Mouse (Mus musculus) CD4-positive helper T cell, adult 2 months (primary cell): ENCODE data around the gene Arsj.

Experiments
- DNase-seq: peaks from one replicate; pipeline ENCODE4 v3.0.0-alpha.2; 2012; ENCODE audit warnings: low read depth, missing footprints, low spot score

The Arsj gene

DNA sequence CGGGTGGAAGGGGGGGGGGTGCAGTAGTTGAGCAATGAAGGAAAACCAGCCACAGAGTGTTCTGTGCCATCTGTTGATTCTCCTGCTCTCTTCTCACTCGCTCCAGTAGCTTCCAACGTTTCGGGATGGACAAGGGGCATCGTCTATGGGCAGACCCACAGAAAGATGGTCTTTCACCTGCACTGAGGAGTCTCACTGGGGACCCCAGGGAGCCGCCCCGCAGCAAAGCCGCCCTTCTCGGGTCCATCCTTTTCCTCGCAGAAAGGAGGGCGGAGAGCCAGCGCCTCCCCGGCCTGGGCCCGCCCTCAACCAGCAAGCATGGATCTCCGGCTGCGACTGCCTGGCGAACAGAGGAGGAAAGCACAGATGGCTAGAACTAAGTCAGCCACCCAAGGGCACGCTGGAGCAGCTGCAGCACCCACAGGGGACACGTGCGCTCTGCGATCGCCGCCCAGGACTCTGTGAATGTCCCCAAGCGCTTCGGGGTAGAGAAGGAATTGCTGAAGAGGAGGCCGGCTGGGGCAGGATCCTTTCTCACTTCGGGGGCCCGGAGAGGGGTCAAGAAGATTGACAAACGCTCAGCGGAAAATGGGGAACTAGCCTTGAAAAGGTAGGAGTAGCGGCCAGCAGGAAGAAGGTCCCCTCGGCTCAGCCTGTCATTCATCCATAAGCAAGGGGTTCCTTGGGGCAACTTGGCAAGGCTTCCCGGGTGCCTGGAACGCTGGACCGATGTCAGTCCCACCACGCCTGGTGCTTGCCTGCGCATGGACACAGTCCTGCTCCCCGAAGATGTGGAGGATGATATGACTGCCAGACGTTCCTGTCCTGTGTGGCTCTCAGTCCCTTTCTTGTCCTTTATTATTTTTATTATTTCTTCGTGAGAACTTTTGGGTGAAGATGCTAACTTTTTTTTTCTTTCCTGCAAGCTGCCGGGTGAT, at the start of gene Arsj:
TSS of gene Arsj (plus strand) at position 117 of the 938 bp plus-strand sequence.
- no peak for DNase-seq

DNA sequence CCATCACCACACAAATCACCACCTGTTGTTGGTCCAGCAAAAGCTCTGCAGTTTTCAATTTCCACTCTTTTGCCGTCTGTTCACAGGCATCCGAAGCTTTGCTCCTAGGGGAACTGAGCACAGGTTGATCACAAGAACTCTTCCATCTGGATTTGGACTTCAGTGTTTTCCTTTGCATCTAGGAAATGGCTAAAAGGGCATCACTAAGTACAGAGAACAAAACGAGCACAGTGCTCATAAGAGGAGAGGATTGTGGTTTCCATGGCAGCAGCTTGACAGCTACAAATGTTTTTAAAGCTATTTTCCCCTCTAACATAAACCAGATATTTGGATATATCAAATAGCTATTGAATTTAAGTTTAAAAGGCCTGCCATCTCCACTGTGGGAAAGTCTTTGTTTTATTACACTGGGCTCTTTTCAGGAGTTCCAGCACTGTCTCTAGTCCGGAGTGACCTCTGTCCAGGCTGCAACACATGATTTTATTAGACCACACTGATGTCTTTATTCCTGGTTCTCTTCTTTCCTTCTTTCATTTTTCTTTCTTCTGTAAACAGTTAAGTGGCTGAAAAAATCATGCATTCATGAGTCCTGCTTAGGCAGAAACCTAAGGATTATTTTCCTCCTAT, 38.5 kb upstream of the Arsj start:
- DNase-seq, result no peak

DNA sequence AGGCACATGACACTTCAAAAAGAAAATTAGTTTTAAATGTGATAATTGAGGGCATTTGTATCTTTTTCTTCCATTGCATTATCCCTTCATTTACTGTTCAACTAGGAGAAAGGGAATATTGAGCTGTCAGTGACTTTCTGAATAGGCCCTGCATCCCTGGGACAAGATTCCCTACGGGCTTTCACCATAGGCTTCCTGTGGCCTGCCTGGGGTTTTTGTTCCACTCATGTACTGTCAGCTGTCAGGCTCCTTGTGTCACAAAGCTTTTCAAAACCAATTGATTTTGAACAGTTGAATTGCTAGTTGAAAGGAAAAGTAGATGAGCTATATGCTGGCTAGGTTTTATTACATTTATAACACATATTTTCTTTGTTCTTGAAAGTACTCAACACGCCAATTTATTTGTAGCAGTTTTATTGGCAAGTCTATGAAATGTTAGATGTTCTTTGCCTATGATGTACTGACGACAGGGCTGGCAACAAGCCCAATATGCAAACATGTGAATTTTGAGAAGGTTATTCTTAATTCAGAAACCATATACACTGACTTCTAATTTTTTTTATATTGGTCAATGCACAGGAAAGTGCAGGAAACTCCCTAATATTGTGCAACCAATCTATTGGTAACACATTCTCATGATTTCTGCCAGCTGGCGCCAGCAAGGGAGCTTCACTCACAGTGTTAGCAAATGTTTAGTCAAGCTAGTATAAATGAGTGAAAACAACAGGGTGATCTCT, 37.4 kb upstream of the Arsj start:
- no peak for DNase-seq

DNA sequence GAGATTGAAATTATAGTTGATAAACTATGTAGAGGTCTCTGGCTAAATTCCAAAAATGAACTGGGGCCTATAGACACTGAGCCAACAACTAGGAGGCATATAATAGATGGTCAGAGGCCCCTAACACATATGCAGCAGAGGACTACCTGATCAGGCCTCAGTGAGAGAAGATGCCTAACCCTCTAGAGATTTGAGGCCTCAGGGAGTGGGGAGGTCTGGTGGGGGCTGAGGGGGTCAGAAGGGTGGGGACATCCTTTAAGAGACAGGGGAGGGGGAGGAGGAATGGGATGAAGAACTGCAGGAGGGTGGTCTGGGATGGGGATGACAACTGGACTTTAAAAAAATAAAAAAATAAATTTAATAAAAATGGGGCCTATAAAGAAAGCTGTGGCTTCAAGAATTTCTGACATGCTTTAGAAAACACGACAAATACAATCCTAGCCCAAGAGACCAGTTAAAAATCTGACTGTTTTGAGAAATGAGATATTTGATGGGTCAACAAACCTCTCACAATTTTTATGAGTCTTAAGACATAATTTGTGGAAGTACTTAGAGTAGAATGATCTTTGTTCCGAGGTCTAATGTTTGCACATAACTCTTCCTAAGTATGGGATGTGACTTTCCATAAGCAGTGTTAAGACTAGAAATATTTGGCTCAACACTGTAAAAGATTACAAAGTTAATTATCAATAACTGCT, 36.7 kb upstream of the Arsj start:
- DNase-seq, result no peak

DNA sequence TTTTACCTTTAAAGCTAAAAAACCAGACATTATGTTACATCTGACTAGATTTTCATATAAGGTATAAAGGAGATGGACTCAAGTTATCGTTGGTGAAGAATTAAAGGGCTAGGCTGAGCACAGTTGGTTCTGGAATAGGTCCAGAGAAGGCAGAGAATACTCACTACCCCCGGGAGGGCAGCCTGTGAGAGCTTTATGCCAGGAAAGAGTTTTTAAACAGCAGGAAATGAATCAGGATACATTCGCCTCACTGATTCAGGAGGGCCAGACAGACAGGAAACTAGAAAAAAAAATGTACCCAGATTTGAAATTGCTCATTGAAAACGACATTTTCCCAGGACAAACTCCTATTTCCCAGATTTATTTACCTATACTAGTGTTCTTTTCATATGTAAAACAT, 28.2 kb upstream of the Arsj start:
- DNase-seq, result no peak

DNA sequence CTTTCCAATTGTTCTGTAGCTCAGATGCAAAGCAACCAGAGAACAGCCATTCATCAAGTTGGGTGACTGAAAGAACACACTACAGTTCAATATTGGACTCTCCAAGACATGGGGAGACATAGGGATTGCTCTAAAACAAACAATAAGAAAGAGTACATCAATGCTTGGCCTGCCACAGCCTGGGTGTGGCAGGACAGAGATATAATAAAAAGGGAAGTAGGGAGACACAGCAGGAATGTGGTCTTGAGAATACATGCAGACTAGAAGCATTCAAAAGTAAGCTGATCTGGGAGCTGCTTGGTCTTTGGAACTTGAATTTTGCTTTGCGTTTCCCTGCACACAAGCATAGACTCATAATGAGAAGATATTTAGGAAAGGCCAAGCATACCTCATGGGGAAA, 18.7 kb upstream of the Arsj start:
- no peak for DNase-seq

DNA sequence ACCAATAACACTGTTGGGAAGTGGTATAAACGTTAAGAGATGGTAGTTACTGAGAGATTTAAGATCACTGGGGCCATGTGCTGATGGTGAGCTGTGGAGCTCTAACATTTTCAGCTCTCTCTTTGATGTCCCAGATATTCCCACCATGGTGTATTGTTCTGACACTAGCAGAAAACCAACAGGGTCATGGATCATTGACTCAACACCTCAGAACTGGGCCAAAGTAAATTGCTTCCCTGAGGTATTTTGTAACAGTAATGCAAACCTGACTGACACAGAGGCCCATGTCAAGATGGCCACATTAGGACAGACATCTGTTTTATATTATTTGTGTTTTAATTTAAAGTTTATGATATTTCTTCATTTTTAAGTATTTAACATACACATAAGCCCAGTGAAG, 3.7 kb upstream of the Arsj start:
- DNase-seq, result no peak

DNA sequence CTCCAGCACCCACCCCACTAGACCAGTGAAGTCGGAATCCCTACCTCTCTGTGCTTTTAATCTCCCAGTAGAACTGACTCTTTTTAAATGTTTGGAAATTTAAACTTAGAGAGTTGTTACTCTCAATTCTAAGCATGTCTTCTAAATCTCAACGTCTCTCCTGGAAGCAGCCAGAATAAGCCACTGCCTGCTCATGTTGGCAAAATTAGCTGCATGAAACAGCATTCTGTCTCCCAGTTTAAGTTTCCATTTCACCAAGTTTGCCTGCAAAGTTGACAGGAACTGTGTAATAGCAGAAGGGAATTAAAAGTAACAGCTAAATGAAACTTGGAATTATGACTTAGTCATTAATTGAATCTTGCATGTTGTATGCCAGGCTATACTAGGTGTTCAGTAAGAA, 1.1 kb upstream of the Arsj start:
- DNase-seq, result no peak

DNA sequence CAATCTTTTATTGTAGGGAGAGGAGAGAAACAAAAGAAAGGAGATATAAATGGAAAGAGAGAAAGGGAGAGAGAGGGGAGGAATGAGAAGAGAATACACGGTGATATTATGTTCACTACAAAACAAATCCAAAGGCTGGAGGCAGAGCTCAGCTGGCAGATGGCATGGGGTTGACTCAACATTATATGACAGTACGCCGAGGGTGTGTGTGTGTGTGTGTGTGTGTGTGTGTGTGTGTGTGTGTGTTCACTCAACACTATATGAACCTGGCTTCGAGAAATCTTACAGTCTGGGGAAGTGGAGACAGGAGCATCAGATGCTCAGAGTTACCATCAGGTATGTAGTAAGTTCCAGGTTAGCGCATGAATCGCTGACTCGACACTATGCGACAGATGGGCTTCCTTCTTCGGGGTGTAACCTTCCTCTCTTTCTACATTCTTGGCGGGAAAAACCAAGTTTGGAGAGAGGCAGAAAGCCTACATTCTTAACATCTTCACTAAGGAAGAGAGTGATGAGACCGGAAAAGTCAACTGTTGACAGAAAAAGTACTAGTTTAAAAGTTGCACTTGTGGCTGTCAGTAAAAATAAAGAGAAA, 456 bp upstream of the Arsj start:
- DNase-seq, result no peak

DNA sequence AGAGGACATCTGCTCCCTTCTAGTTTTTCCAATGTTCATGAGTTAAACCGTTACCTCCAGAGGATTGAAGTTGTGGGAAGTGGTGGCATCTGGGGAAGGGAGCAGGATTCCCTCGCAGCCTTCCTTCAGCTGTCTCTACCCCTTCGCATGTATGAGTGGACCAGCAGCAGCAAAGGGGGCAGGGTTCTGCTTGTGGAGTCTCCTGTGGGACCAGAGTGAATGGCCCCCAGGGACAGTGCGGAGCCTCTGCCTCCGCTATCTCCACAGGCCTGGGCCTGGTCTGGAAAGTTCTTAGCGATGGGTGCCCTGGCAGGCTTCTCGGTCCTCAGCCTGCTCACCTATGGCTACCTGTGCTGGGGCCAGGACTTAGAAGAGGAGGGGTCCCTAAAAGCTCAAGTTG, 1.1 kb downstream of the Arsj start:
- DNase-seq, result no peak

DNA sequence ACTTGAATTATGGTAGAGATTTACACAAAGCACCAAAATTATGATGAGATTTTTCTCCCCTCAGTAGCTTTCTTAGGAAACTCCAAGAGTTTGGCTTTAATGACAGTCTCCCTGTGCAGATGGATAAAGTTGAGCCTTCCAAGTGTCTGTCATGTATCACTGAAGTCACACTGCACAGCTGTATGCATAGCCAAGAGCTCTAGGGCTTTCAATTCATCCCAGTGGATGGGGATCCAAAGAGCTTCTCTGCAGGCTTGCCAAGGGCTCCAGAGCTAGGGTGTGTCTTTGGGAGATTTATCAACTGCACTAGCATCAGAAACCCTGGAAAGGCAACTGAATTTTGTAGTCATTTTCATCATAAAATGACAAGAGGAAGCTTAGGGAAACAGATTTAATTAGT, 7.1 kb downstream of the Arsj start:
- DNase-seq, result no peak

DNA sequence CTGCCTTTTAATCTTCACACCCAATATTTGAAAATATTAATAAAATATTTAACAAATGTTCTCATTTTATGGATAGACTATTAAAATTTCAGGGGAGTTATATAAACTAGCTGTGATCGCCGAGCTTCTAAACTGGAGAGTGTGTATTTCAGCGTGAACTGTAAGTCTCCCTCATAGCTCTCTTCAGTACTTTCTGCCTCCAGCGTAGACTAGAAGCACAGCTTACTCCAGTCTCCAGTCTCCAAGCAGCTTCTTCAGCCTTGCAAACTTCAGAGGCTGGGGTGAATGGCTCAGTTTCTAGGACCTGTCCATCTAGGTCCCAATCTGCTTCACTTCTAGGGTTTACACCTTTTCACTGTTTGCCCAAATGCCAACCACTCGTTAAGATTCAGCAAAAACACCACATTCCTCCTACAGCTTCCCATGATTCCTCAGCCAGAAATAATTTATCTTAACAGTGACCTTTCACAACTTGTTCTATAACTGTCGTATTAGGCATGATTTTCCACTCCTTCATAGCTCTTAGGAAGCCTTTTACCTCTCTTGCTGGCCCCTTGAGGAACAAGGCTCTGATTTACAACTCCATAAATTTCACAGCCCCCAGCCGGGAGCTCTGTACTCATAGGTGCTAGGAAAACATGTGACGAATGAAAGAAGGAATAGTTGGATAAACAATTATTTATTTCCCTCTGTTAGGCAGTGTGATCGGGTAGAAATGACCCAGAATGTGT, 9.5 kb downstream of the Arsj start:
- DNase-seq, result no peak

DNA sequence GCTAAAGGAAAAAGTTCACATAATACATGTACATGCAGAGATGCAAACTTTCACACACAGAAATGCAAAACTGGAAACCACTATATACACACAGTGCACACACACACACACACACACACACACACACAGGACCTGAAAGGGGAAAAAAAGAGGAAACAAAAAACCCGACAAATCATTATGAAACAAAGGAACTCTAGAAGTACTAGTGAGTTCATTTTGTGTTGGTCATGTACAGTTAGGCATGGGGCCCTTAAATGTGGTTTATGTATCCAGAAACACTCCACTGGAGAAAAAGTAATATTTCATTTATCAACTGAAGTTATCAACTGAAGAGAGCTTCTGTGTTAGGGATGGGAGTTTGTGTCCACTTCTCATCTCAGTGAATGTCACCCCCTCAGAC, 10.2 kb downstream of the Arsj start:
- no peak for DNase-seq

DNA sequence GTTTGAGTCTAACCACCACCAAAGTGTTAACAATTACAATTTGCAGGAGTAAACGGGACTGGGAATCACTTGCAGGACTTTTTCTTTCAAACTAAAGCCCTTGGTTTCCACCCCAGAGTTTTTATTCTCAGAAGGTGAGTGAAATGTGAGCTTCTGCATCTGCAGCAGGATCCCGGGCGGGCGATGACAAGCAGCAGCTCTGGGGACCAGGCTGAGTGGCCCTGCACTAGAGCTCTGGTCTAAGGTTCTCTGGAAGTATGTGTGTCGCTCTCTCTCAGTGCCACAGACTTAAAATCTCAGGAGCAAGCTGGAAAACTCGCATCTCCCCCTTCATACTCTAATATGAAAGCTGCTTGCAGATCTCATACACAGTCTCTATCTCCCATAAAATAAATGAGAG, 15.8 kb downstream of the Arsj start:
- DNase-seq, result no peak

DNA sequence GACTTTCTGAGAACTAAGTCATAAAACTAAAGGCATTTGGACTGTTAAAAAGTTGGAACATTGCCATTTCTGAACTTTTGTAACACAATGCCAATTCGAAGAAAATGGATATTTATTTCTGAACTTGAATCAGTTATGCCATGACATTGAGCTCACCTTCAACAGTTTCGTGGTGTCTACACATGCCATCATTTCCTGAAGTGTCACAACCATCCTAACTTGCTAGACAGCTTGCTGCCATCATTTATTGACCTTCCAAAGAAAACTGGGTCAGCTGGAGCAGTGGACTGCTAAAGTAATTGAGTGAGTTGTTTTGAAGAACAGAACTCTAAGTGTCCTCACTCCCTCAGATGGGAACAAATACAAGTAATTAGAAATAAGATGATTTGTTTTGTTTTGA, 16.2 kb downstream of the Arsj start:
- DNase-seq, result no peak

DNA sequence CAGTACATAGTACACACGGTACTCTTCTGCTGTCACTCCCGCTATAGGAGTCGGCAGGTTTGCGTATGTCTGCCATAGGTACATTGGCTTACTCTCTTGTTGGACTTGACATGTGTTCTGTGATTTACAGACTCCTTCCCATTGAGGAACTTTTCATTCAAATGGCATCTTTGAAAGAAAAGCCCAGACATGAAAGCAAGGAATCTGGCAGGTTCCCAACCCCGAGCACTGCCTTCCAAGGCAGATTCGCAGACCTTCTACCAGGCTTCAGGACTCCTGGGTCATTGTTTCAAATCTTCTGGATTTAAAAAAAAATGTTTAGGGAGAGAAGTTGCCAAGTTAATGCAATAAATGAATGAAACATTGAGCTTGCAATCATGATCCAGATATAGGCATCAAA, 19.8 kb downstream of the Arsj start:
- no peak for DNase-seq

DNA sequence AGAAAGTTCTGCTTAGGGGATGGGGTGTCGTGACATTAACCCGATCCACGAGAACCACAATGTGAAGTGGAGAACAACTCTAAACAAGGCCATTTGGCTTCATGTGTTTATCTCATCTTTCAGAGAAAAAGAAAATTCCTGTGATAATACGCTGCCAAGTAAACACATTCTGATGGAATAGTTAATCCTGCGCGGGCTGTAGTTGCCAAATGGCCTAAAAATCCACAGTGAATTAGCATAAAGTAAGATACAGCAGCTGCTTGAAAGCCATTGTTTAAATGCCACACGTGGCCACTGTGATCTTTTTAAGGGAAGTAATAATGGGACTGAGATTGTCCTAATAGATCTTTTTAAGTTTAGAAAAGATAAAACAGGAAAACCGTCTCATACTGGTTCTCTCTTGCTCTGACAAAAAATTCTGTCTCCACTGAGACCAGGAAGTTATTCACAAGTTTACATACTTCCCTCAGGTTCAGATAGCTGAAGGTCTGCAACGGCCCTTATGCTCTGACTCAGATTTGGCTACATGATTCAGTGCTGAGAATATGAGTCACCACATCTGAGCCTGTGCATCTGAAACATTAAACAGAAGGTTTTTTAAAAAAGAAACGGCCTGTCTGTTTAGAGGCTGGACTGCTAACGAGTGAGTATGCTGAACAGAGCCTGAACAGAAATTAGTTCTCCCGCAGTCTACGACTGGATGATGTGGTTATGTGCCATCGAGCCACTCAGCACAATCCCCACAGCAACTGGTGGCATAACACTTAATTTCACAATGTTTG, 21.4 kb downstream of the Arsj start:
- DNase-seq, result no peak

DNA sequence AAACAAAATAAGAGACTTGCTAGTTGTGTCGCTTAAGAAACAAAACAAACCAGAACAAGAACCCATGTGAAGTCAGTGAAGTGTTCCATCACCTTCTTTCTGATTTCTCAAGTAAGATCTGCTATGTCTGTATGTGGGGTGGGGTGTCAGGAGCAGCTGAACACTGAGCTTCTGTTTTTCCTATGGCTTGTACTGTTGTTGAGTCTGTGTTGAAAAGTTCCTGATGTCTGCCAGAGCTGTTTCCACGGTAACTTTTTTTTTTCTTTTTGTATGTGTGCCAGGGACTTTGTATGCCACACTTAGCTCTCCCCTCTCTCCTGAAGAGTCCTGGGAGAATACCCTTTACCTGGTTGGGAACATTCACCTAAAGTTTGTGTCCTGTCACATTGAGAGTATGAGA, 34.0 kb downstream of the Arsj start:
- no peak for DNase-seq

DNA sequence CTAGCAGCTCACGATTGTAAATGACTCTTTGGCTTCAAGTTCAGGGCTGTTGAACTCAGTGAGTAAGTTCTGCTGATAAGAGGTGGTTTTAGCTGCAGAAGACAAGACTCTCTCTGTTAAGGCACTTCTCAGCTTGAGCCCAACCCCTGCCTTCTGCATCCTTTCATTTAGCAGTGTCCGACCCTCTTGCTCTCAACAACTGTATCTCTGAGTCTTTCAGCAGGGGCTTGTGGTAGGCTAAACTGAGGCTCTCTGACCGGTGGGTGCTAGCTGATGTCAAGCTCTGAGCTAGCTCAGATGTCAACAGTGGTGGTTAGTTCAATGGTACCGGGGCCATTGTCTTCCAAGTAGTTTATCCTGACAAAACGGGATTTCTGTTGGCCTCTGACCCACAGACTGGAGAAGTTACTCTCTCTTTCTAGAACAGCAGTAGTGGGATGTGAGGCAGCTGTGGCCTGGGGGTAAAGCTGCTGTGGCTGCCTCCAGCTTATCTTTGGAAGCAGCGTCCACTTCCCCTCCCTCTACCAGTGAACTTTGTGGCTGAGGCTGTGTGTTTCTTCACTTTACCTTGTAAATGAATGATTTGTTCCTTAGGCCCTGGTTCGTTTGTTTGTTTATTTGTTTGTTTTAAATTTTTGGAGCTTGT, 34.6 kb downstream of the Arsj start:
- no peak for DNase-seq

DNA sequence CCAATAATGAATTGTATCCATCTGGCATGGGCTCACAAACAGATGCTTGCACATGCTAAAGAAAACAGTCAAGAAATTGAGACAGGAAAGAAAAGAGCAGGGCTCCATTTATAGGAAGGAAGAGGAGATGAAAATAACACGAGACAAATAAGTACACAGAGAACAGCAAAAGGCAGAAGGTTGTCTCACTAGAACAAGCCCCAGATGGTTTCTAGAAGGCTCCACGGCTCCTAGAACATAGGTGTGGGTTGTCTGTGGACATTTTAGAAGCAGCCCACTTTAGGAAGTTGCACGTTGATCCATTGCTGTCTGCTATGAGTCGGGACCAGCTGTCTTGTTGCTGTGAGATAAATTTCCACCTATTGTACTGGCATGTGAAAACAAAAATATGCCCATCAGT, 37.2 kb downstream of the Arsj start:
- no peak for DNase-seq
